Comparison of ENCODE assay signal across 13 mouse cellular contexts in genomic region chr14:52105308-52105707, GRCm38 (mm10). TPM values are rescaled to one million over a fixed set of nuclear protein-coding genes. Genes with fewer than 3 reads are reported as not detected.
DNase-seq lines count a peak whose midpoint lies in the region; ATAC-seq and TF ChIP-seq lines count a peak whose summit lies in the region.
"Had no signal": no experiment of that assay in that cellular context is flagged by ENCODE, and none has a peak within 500 bp of the region (broad histone marks: within the 10 kb centered on the region; RNA-seq: fewer than 3 reads in every experiment).

No protein-coding gene starts in this region.

- peaks cover 37% of the 10 kb centered on the region for H3K4me1 ChIP-seq in erythroblast, embryonic 14.5 days (ENCODE audit: control insufficient read depth)
- H3K4me1 ChIP-seq in liver, adult 2 months (ENCODE audit: control insufficient read depth, insufficient read depth, low read length), result peaks cover 14% of the 10 kb centered on the region
- peaks cover 14 to 32% of the 10 kb centered on the region in 2 experiments for H3K4me1 ChIP-seq in liver, embryonic 14.5 days (replicated peaks; ENCODE audit: control insufficient read depth in 2 of 2, insufficient read depth in 2 of 2, low read length in 1 of 2)
- H3K4me1 ChIP-seq in hindbrain, embryonic 11.5 days (replicated peaks; ENCODE audit: control insufficient read depth, insufficient read depth, low read length), result peaks cover 2% of the 10 kb centered on the region; the same call in 1 of the 2 replicates

- no peaks in the 10 kb centered on the region for H3K9me3 ChIP-seq in erythroblast, embryonic 14.5 days (ENCODE audit: control insufficient read depth, low read length)
- H3K9me3 ChIP-seq in liver, embryonic 14.5 days (ENCODE audit: control insufficient read depth, low read length), result no peaks in the 10 kb centered on the region
- no peaks in the 10 kb centered on the region for H3K9me3 ChIP-seq in hindbrain, embryonic 11.5 days (ENCODE audit: control insufficient read depth, low read length)
- H3K9me3 ChIP-seq: neural tube, embryonic 12.5 days had no signal

- H3K79me2 ChIP-seq in liver, adult 2 months (ENCODE audit: control insufficient read depth, insufficient read depth, low read length), result peaks cover 23% of the 10 kb centered on the region; the same call in 1 of the 2 replicates

- no peak for TF ChIP-seq EP300 in liver, embryonic 14.5 days (IDR thresholded peaks at IDR 0.05; ENCODE audit: low read depth)

- no peak for TF ChIP-seq POLR2A in liver, adult 2 months (IDR thresholded peaks at IDR 0.05; ENCODE audit: extremely low read depth, insufficient read depth, low read length)

- H3K27me3 ChIP-seq in erythroblast, embryonic 14.5 days (ENCODE audit: control insufficient read depth), result no peaks in the 10 kb centered on the region
- no peaks in the 10 kb centered on the region for H3K27me3 ChIP-seq in liver, adult 2 months (ENCODE audit: control insufficient read depth, insufficient read depth, low read length)
- H3K27me3 ChIP-seq in liver, embryonic 14.5 days (ENCODE audit: control insufficient read depth, insufficient read depth, low read length), result no peaks in the 10 kb centered on the region
- H3K27me3 ChIP-seq in hindbrain, embryonic 11.5 days (ENCODE audit: control insufficient read depth, insufficient read depth, low read length), result no peaks in the 10 kb centered on the region
- H3K27me3 ChIP-seq: neural tube, embryonic 12.5 days had no signal

- 17% methylated on average over 2 of the region's 2 CpGs for WGBS in liver, adult 2 months
- 57% methylated on average over 2 of the region's 2 CpGs for WGBS in liver, embryonic 14.5 days (ENCODE audit: insufficient replicate concordance)
- 88% methylated on average over 2 of the region's 2 CpGs for WGBS in hindbrain, embryonic 11.5 days

- peak overlapping the region; percentile 94 for H3K4me2 ChIP-seq in liver, embryonic 14.5 days (ENCODE audit: low read depth)
- H3K4me2 ChIP-seq in hindbrain, embryonic 11.5 days (replicated peaks; ENCODE audit: low read depth, low read length), result no peak overlapping the region

- H3K27ac ChIP-seq in liver, adult 2 months (replicated peaks; ENCODE audit: insufficient read depth, low read depth, low read length), result peak overlapping the region; percentile 79
- peak overlapping the region; percentile 9; the same call in 1 of the 2 replicates for H3K27ac ChIP-seq in liver, embryonic 14.5 days
- H3K27ac ChIP-seq in hindbrain, embryonic 11.5 days (ENCODE audit: low read depth, low read length), result no peak overlapping the region

- DNase-seq in liver, adult 2 months (ENCODE audit: extremely low read depth, low read depth, low spot score), result peak; percentile 87
- no peak for DNase-seq in liver
- DNase-seq in liver, embryonic 14.5 days (ENCODE audit: low read depth in 3 of 3, low spot score in 3 of 3), result no peak
- peak; percentile 35 for DNase-seq in yolk sac, embryonic 10.5 days (ENCODE audit: low spot score)
- no peak for DNase-seq in hindbrain, embryonic 11.5 days (ENCODE audit: low spot score)
- DNase-seq in lung, adult 18-20 months, result no peak
- DNase-seq: adrenal gland, adult 2 months; heart, adult 2 months; heart, postnatal 14 days; kidney, postnatal 36 days had no signal

- peaks cover 23% of the 10 kb centered on the region for H3K36me3 ChIP-seq in erythroblast, embryonic 14.5 days (ENCODE audit: control insufficient read depth)
- peaks cover 2% of the 10 kb centered on the region; the same call in 1 of the 2 replicates for H3K36me3 ChIP-seq in liver, adult 2 months (ENCODE audit: control insufficient read depth, insufficient read depth, low read length)
- H3K36me3 ChIP-seq in liver, embryonic 14.5 days (replicated peaks; ENCODE audit: control insufficient read depth, insufficient read depth, low read depth), result peaks cover 17% of the 10 kb centered on the region
- H3K36me3 ChIP-seq in hindbrain, embryonic 11.5 days (ENCODE audit: control insufficient read depth, insufficient read depth, low read length), result no peaks in the 10 kb centered on the region

- no peak overlapping the region for H3K9ac ChIP-seq in liver, adult 2 months (ENCODE audit: low read depth, low read length)
- H3K9ac ChIP-seq in liver, embryonic 14.5 days (replicated peaks), result no peak overlapping the region
- H3K9ac ChIP-seq in hindbrain, embryonic 11.5 days (ENCODE audit: low read depth, low read length), result no peak overlapping the region

- no peak for ATAC-seq in erythroblast, adult 5-6 weeks (replicated peaks; ENCODE audit: low FRiP score, poor library complexity, severe bottlenecking)
- no peak for ATAC-seq in liver, embryonic 14.5 days (ENCODE audit: insufficient read depth)
- no peak for ATAC-seq in hindbrain, embryonic 11.5 days (ENCODE audit: low FRiP score)

- TF ChIP-seq CTCF in liver, adult 2 months (IDR thresholded peaks at IDR 0.05; ENCODE audit: low read depth, low read length), result no peak
- no peak for TF ChIP-seq CTCF in liver, embryonic 14.5 days (IDR thresholded peaks at IDR 0.05; ENCODE audit: low read depth)

- H3K4me3 ChIP-seq in erythroblast, embryonic 14.5 days (replicated peaks), result peak overlapping the region; percentile 79
- no peak overlapping the region for H3K4me3 ChIP-seq in liver, adult 2 months (ENCODE audit: insufficient read depth, low read depth, low read length)
- no peak overlapping the region for H3K4me3 ChIP-seq in liver, embryonic 14.5 days (ENCODE audit: insufficient read depth in 1 of 2, low read depth in 2 of 2, low read length in 2 of 2)
- no peak overlapping the region for H3K4me3 ChIP-seq in hindbrain, embryonic 11.5 days (ENCODE audit: low read depth, low read length)

RNA-seq across cellular contexts. Expression of gene Hnrnpc, which starts 1.5 kb away (rescaled TPM):
- polyA plus RNA-seq in erythroblast, embryonic 14.5 days (2012), result 1.5 and 2.8 TPM in 2 replicates
- total RNA-seq in erythroblast, adult 5-6 weeks (2015; ENCODE audit: low replicate concordance), result 143 and 152 TPM in 2 replicates
- total RNA-seq in erythroblast, adult 5-6 weeks (2017; ENCODE audit: low replicate concordance), result 197 and 275 TPM in 2 replicates
- total RNA-seq in liver, adult 2 months (2014; rRNA removed), result 77.5 and 84.4 TPM in 2 replicates
- 50.8 and 55.8 TPM in 2 replicates for polyA plus RNA-seq in liver, adult 2 months (2012; rRNA removed)
- 94.9 and 161 TPM in 2 replicates for polyA plus RNA-seq in liver, embryonic 14.5 days (2012; rRNA removed)
- polyA plus RNA-seq in liver, embryonic 14.5 days (2014; fragmentation: Nextera tagmentation; extraction: Ambion mirVana), result 240 and 269 TPM in 2 replicates
- polyA plus RNA-seq in hindbrain, embryonic 11.5 days (2014; fragmentation: Nextera tagmentation; extraction: Ambion mirVana), result 962 and 981 TPM in 2 replicates

RNA-seq across cellular contexts. Expression of gene Rpgrip1, which starts 5.2 kb away (rescaled TPM):
- polyA plus RNA-seq in erythroblast, embryonic 14.5 days (2012), result not detected in 2 replicates
- total RNA-seq in erythroblast, adult 5-6 weeks (2015; ENCODE audit: low replicate concordance), result 1.3 TPM in 1 of 2 replicates, not detected in the other
- 3.2 and 4.6 TPM in 2 replicates for total RNA-seq in erythroblast, adult 5-6 weeks (2017; ENCODE audit: low replicate concordance)
- 0.55 and 1.2 TPM in 2 replicates for total RNA-seq in liver, adult 2 months (2014; rRNA removed)
- polyA plus RNA-seq in liver, adult 2 months (2012; rRNA removed), result 0.35 and 0.50 TPM in 2 replicates
- polyA plus RNA-seq in liver, embryonic 14.5 days (2012; rRNA removed), result 0.31 and 0.41 TPM in 2 replicates
- polyA plus RNA-seq in liver, embryonic 14.5 days (2014; fragmentation: Nextera tagmentation; extraction: Ambion mirVana), result 48.5 and 50.1 TPM in 2 replicates
- polyA plus RNA-seq in hindbrain, embryonic 11.5 days (2014; fragmentation: Nextera tagmentation; extraction: Ambion mirVana), result 68.4 and 86.9 TPM in 2 replicates

Comparison
In these comparisons a context has a peak if more than half of its experiments do, and no peak if none do; other contexts are left out.
1. DNase-seq: peak in liver, adult 2 months (single experiment) and yolk sac, embryonic 10.5 days (single experiment); none in liver (single experiment), liver, embryonic 14.5 days (0 of 3), hindbrain, embryonic 11.5 days (single experiment) and lung, adult 18-20 months (0 of 2).
2. RNA of gene Hnrnpc, which starts 1.5 kb away (polyA plus RNA-seq): 962 to 981 TPM in hindbrain, embryonic 11.5 days, 94.9 to 269 TPM in liver, embryonic 14.5 days and 50.8 to 55.8 TPM in liver, adult 2 months; 1.5 to 2.8 TPM in erythroblast, embryonic 14.5 days; every median in the first group is over 10 times any median in the second.